ENCODE assay signal across 10 mouse cellular contexts in genomic region chr3:101500393-101501051, GRCm38 (mm10).
A peak's percentile ranks its signal among the peaks of the same experiment; 100 is the strongest.
DNase-seq lines count a peak whose midpoint lies in the region; ATAC-seq and TF ChIP-seq lines count a peak whose summit lies in the region.
"Had no signal": no experiment of that assay in that cellular context is flagged by ENCODE, and none has a peak within 500 bp of the region (broad histone marks: within the 10 kb centered on the region; RNA-seq: fewer than 3 reads in every experiment).

No protein-coding gene starts in this region.

- intact Hi-C loops in heart, postnatal 25 days (cut with DNase I), result no loop called here
- intact Hi-C loops in heart, postnatal 10 days (cut with DNase I), result no loop called here

- WGBS in lung, postnatal 0 days, result 44% methylated on average over 11 of the region's 11 CpGs
- 89% methylated on average over 11 of the region's 11 CpGs for WGBS in midbrain, embryonic 14.5 days

- H3K4me2 ChIP-seq in lung, postnatal 0 days (replicated peaks; ENCODE audit: low read depth, low read length), result no peak overlapping the region
- no peak overlapping the region for H3K4me2 ChIP-seq in midbrain, embryonic 14.5 days (ENCODE audit: low read length)

- peak; percentile 84 for TF ChIP-seq EP300 in lung, postnatal 0 days (IDR thresholded peaks at IDR 0.05)

- no peak overlapping the region for H3K9ac ChIP-seq in lung, postnatal 0 days (replicated peaks; ENCODE audit: low read depth)
- H3K9ac ChIP-seq in midbrain, embryonic 14.5 days (replicated peaks; ENCODE audit: low read length), result no peak overlapping the region

- H3K36me3 ChIP-seq in lung, postnatal 0 days (ENCODE audit: insufficient read depth, low read length), result no peaks in the 10 kb centered on the region
- H3K36me3 ChIP-seq in midbrain, embryonic 14.5 days (ENCODE audit: control insufficient read depth, insufficient read depth, low read length), result no peaks in the 10 kb centered on the region

- TF ChIP-seq CTCF in lung, postnatal 0 days (IDR thresholded peaks at IDR 0.05), result no peak

- H3K4me3 ChIP-seq in lung, postnatal 0 days (ENCODE audit: low read depth, low read length), result no peak overlapping the region
- H3K4me3 ChIP-seq in midbrain, embryonic 14.5 days (replicated peaks; ENCODE audit: low read depth, low read length), result no peak overlapping the region

- no peaks in the 10 kb centered on the region for H3K27me3 ChIP-seq in lung, postnatal 0 days (replicated peaks; ENCODE audit: insufficient read depth, low read length)
- H3K27me3 ChIP-seq in midbrain, embryonic 14.5 days (ENCODE audit: control insufficient read depth, insufficient read depth, low read length), result no peaks in the 10 kb centered on the region

- DNase-seq in heart, adult 11 months, result peak; percentile 96
- no peak for DNase-seq in heart, postnatal 25 days (ENCODE audit: low spot score)
- DNase-seq in adrenal gland, postnatal 25 days, result peak; percentile 51
- DNase-seq in heart, postnatal 10 days, result peak; percentile 61 to 77
- peak; percentile 68 for DNase-seq in lung, postnatal 0 days (ENCODE audit: low spot score)
- DNase-seq in midbrain, embryonic 14.5 days, result no peak
- DNase-seq in thymus, postnatal 10 days (ENCODE audit: low spot score in 2 of 2), result no peak
- no peak for DNase-seq in layer of hippocampus, adult 18-20 months (ENCODE audit: low spot score in 2 of 2)
- DNase-seq: liver had no signal

- H3K27ac ChIP-seq in lung, postnatal 0 days (ENCODE audit: low read length), result peak overlapping the region; percentile 57; the same call in 1 of the 2 replicates
- H3K27ac ChIP-seq in midbrain, embryonic 14.5 days (replicated peaks; ENCODE audit: low read depth, low read length), result no peak overlapping the region

- peak; percentile 93 for ATAC-seq in lung, postnatal 0 days
- ATAC-seq in midbrain, embryonic 14.5 days (ENCODE audit: low FRiP score, low TSS enrichment), result no peak
- ATAC-seq: midbrain, embryonic 16.5 days had no signal

- no peaks in the 10 kb centered on the region for H3K9me3 ChIP-seq in lung, postnatal 0 days (ENCODE audit: low read length)
- H3K9me3 ChIP-seq in midbrain, embryonic 14.5 days (ENCODE audit: control insufficient read depth, low read length), result no peaks in the 10 kb centered on the region

- H3K4me1 ChIP-seq in lung, postnatal 0 days (ENCODE audit: insufficient read depth, low read depth, low read length), result no peaks in the 10 kb centered on the region
- H3K4me1 ChIP-seq in midbrain, embryonic 14.5 days (ENCODE audit: control insufficient read depth, insufficient read depth, low read length), result peaks cover 5% of the 10 kb centered on the region; the same call in 1 of the 2 replicates

Comparison
In these comparisons a context has a peak if more than half of its experiments do, and no peak if none do; other contexts are left out.
1. DNase-seq: peak in heart, adult 11 months (single experiment), adrenal gland, postnatal 25 days (single experiment), heart, postnatal 10 days (2 of 2) and lung, postnatal 0 days (single experiment); none in heart, postnatal 25 days (single experiment), midbrain, embryonic 14.5 days (single experiment), thymus, postnatal 10 days (0 of 2) and layer of hippocampus, adult 18-20 months (0 of 2).